Mouse (Mus musculus): ENCODE data around the gene Mcfd2. TPM values are rescaled to one million over a fixed set of nuclear protein-coding genes. Genes with fewer than 3 reads are reported as not detected.
"Not testable (repeated sequence)": the region's sequence is repeated elsewhere in the genome, so short reads cannot be mapped to it uniquely, and the experiment has no call there.

Gene Mcfd2
- polyA plus RNA-seq, 1 experiment from 2014 or later = 103 TPM

DNA sequence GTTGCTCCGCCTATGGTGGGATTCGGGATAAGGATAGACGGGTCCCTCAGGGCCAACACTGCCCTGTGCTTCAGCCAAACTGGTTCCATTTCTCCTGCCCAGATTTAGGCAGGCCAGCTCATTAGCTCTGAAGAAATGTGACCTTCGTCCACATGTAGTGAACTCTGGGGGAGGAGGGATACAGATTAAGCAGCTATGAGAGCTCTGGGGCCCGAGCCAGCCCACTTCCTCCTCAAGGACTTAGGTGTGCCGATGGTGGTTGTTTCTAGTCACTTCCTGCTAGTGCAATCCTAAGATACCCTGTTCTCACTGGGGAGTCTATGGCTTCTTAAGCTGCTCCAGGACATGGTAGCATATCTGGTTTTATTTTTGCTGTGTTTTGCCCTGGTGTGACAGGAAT, 33.2 kb upstream of the Mcfd2 start:
- Histone ChIP-seq H3K36me3 (ENCODE audit: insufficient read depth) (no peaks in the 10 kb centered on the region), H3K4me2 (no peak overlapping the region), H3K4me1 (ENCODE audit: insufficient read depth) (no peaks in the 10 kb centered on the region), H3K9ac (no peak overlapping the region), H3K4me3 (ENCODE audit: low read depth, low read length) (no peak overlapping the region), H3K27ac (ENCODE audit: low read depth) (no peak overlapping the region), H3K9me3 (ENCODE audit: low read depth, low read length) (no peaks in the 10 kb centered on the region), H3K27me3 (ENCODE audit: insufficient read depth, low read length) (no peaks in the 10 kb centered on the region)
- ATAC-seq (ENCODE audit: insufficient read depth) = no peak
- no peak for TF ChIP-seq CTCF (IDR thresholded peaks at IDR 0.05; ENCODE audit: low read depth)
- DNase-seq = no peak
- 58% methylated on average over 6 of the region's 6 CpGs for WGBS

DNA sequence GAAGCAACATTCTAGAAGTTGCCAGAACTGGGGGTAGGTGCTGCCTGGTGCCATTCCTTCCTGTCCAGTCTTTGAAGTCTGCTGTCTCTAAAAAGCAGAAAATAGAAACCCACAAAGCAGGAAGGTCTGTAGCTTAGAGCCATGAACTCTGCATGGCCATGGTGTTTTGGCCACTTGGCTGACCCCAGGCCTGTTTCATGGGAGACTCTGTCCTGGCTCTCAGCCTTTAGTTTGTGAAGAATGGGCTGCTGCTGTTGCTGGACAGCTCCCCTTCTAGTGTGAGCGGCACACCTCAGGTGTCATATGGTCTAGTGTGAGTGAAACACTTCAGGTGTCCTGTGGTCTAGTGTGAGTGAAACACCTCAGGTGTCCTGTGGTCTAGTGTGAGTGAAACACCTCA, 31.0 kb upstream of the Mcfd2 start:
- H3K27me3 ChIP-seq (ENCODE audit: insufficient read depth, low read length); H3K9me3 ChIP-seq (ENCODE audit: low read depth, low read length); H3K27ac ChIP-seq (ENCODE audit: low read depth); H3K4me1 ChIP-seq (ENCODE audit: insufficient read depth); DNase-seq; ATAC-seq (ENCODE audit: insufficient read depth); H3K9ac ChIP-seq; H3K4me3 ChIP-seq (ENCODE audit: low read depth, low read length); H3K36me3 ChIP-seq (ENCODE audit: insufficient read depth); H3K4me2 ChIP-seq: not testable (repeated sequence)
- 60% methylated on average over 1 of the region's 1 CpGs for WGBS

DNA sequence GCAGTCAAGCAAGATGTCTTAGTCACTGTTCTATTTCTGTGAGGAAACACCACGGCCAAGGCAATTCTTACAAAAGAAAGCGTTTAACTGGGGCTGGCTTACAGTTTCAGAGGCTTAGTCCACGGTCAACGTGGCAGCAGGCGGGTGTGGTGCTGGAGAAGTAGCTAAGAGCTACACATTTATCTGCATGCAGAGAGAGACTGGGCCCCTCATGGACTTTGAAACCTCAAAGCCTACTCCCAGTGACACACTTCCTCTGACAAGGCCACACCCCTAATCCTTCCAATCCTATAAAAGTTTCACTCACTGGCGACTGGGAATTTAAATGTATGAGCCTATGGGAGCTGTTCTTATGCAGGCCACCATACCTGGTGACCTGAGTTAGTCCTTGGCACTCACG, 30.0 kb upstream of the Mcfd2 start:
- TF ChIP-seq CTCF (IDR thresholded peaks at IDR 0.05; ENCODE audit: low read depth) = no peak
- Histone ChIP-seq H3K27me3 (ENCODE audit: insufficient read depth, low read length) (no peaks in the 10 kb centered on the region), H3K4me3 (ENCODE audit: low read depth, low read length) (no peak overlapping the region), H3K4me1 (ENCODE audit: insufficient read depth) (no peaks in the 10 kb centered on the region), H3K9ac (no peak overlapping the region), H3K9me3 (ENCODE audit: low read depth, low read length) (no peaks in the 10 kb centered on the region), H3K36me3 (ENCODE audit: insufficient read depth) (no peaks in the 10 kb centered on the region), H3K27ac (ENCODE audit: low read depth) (no peak overlapping the region), H3K4me2 (no peak overlapping the region)
- WGBS = 75% methylated on average over 7 of the region's 7 CpGs
- DNase-seq (no peak), ATAC-seq (ENCODE audit: insufficient read depth) (no peak)

DNA sequence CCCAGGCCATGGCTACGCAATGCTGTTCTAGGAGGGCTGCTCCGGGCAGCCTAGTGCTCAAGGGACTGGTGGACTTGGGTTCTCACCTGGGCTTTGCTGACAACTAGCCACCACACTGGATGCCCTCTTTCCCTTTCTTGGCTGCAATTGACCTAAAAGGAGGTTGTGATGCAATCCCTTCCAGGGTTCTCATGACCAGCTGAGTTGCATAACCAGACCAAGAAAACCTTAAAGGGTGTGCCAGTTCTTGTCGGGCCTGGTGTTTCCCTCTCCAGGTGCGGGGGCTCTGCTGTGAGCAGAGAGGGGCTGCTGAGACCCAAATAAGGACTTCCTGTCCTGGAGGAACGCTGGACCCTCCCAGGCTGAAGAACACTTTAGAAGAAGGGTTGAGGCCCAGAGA, 27.4 kb upstream of the Mcfd2 start:
- ATAC-seq (ENCODE audit: insufficient read depth) (no peak), DNase-seq (no peak)
- WGBS = 78% methylated on average over 5 of the region's 5 CpGs
- TF ChIP-seq CTCF (IDR thresholded peaks at IDR 0.05; ENCODE audit: low read depth) = no peak
- Histone ChIP-seq H3K4me1 (ENCODE audit: insufficient read depth) (no peaks in the 10 kb centered on the region), H3K9me3 (ENCODE audit: low read depth, low read length) (no peaks in the 10 kb centered on the region), H3K9ac (no peak overlapping the region), H3K36me3 (ENCODE audit: insufficient read depth) (no peaks in the 10 kb centered on the region), H3K4me2 (no peak overlapping the region), H3K4me3 (ENCODE audit: low read depth, low read length) (no peak overlapping the region), H3K27me3 (ENCODE audit: insufficient read depth, low read length) (no peaks in the 10 kb centered on the region), H3K27ac (ENCODE audit: low read depth) (no peak overlapping the region)

DNA sequence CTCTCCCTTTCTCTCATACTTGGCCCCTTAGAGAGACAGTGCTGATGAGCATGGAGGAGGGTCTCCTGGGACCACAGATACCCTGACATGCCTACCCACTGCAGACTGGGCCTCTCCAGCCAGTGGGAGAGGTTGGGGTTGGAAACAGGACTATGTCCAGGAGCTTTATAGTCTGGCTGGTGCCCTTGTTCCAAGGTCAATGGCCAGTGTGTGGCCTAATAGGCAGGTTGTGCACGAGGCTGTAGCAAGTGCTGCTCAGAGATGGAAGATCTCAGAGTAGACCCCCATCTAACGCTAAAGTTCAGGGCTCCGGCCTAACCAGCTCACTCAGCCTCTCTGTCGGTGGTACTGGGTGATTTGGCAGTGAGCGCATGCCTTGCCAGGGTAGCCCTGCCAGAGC, 26.0 kb upstream of the Mcfd2 start:
- WGBS = 79% methylated on average over 5 of the region's 5 CpGs

DNA sequence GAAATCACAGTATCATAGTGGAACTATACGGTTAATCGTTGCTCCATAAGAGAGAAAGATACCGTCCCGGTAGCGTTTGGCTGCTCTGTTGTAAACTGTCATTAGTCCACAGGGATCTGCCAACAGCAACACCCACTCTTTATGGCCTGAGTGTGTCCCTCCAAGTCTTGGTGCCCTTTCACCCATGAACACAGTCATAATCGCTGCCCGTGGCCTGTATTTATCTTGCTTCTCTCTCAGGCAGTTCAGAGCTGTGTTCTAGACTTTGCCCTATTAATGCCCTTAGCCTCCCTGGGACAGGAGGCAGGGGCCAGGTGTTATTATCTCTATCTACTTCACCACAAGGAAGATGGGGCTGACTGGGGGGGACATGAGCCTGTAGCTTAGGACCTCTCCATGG, 25.3 kb upstream of the Mcfd2 start:
- DNase-seq (no peak), ATAC-seq (ENCODE audit: insufficient read depth) (no peak)
- H3K27ac ChIP-seq (ENCODE audit: low read depth) = no peak overlapping the region
- no peaks in the 10 kb centered on the region; the same call in 1 of the 2 replicates for H3K4me1 ChIP-seq (ENCODE audit: insufficient read depth)
- no peak overlapping the region for H3K4me3 ChIP-seq (ENCODE audit: low read depth, low read length)
- peaks cover 3% of the 10 kb centered on the region; the same call in 1 of the 2 replicates for H3K27me3 ChIP-seq (ENCODE audit: insufficient read depth, low read length)
- H3K9ac ChIP-seq = no peak overlapping the region
- H3K4me2 ChIP-seq = no peak overlapping the region
- no peaks in the 10 kb centered on the region for H3K9me3 ChIP-seq (ENCODE audit: low read depth, low read length)
- WGBS = 59% methylated on average over 7 of the region's 7 CpGs
- no peak for TF ChIP-seq CTCF (IDR thresholded peaks at IDR 0.05; ENCODE audit: low read depth)
- H3K36me3 ChIP-seq (ENCODE audit: insufficient read depth) = no peaks in the 10 kb centered on the region

More for the DNA sequence above, 26.0 kb upstream of the Mcfd2 start:
- TF ChIP-seq CTCF (IDR thresholded peaks at IDR 0.05; ENCODE audit: low read depth) = no peak
- Histone ChIP-seq H3K27ac (ENCODE audit: low read depth) (no peak overlapping the region), H3K36me3 (ENCODE audit: insufficient read depth) (no peaks in the 10 kb centered on the region), H3K4me3 (ENCODE audit: low read depth, low read length) (no peak overlapping the region), H3K4me2 (no peak overlapping the region), H3K27me3 (ENCODE audit: insufficient read depth, low read length) (peaks cover 3% of the 10 kb centered on the region; the same call in 1 of the 2 replicates), H3K4me1 (ENCODE audit: insufficient read depth) (no peaks in the 10 kb centered on the region), H3K9ac (no peak overlapping the region), H3K9me3 (ENCODE audit: low read depth, low read length) (no peaks in the 10 kb centered on the region)
- ATAC-seq (ENCODE audit: insufficient read depth) = no peak
- DNase-seq = no peak

DNA sequence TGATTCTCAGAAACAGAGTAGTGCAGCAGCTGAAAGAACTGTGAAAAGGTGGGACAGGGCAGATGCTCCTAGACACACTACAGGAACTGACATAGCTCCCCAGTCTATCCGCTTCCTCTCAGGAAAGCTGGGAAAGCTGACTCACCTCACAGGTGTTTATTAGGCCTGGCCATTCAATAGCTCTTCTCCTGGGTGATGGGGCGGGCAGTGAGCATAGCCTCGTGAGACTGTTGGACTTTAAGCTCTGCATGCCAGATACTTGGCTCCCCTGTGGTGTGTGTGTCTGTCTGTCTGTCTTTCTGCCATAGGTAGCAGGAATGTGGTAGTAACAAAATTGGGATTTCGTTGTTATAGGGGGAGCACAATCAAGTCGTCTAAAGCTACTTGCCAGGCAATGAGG, 23.6 kb upstream of the Mcfd2 start:
- no peak for DNase-seq
- no peak overlapping the region for H3K4me3 ChIP-seq (ENCODE audit: low read depth, low read length)
- peaks cover 9% of the 10 kb centered on the region for H3K27me3 ChIP-seq (ENCODE audit: insufficient read depth, low read length)
- no peaks in the 10 kb centered on the region for H3K9me3 ChIP-seq (ENCODE audit: low read depth, low read length)
- no peak overlapping the region for H3K27ac ChIP-seq (ENCODE audit: low read depth)
- H3K4me1 ChIP-seq (ENCODE audit: insufficient read depth) = peaks cover 5% of the 10 kb centered on the region; the same call in 1 of the 2 replicates
- no peaks in the 10 kb centered on the region for H3K36me3 ChIP-seq (ENCODE audit: insufficient read depth)
- 71% methylated on average over 5 of the region's 5 CpGs for WGBS
- no peak overlapping the region for H3K9ac ChIP-seq
- H3K4me2 ChIP-seq = no peak overlapping the region
- TF ChIP-seq CTCF (IDR thresholded peaks at IDR 0.05; ENCODE audit: low read depth) = no peak
- no peak for ATAC-seq (ENCODE audit: insufficient read depth)

DNA sequence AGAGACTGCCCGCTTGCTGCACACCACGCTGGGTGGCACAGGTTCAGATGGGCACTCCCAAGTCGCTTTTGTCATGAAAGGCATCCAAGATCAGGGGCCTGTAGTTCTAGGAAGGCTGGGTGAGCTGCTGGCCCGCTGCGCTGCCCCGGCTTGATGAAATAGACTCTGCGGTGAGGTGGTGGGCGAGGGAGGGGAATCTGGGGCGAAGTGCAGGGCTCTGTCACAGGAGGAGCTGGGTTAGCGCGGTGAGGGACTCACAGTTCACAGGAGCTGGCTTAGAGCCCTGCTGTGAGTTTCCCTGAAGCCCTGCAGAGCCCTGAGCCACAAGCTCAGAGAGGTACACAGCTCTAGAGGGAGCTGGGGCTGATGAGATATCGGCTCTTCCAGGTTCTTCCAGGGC, 22.4 kb upstream of the Mcfd2 start:
- no peak overlapping the region for H3K9ac ChIP-seq
- no peak for ATAC-seq (ENCODE audit: insufficient read depth)
- 41% methylated on average over 12 of the region's 12 CpGs for WGBS

More for the DNA sequence above, 22.4 kb upstream of the Mcfd2 start:
- H3K27me3 ChIP-seq (ENCODE audit: insufficient read depth, low read length) = peaks cover 21% of the 10 kb centered on the region
- no peak overlapping the region for H3K4me3 ChIP-seq (ENCODE audit: low read depth, low read length)
- no peak overlapping the region for H3K4me2 ChIP-seq
- no peak for TF ChIP-seq CTCF (IDR thresholded peaks at IDR 0.05; ENCODE audit: low read depth)
- H3K27ac ChIP-seq (ENCODE audit: low read depth) = no peak overlapping the region
- no peaks in the 10 kb centered on the region for H3K9me3 ChIP-seq (ENCODE audit: low read depth, low read length)
- DNase-seq = no peak
- H3K4me1 ChIP-seq (ENCODE audit: insufficient read depth) = peaks cover 5% of the 10 kb centered on the region; the same call in 1 of the 2 replicates
- no peaks in the 10 kb centered on the region for H3K36me3 ChIP-seq (ENCODE audit: insufficient read depth)

Measured in lung, embryonic 14.5 days (tissue).